Mouse (Mus musculus) C2C12 (cell line): ENCODE results near the gene Crybg1.

Source experiments
- CTCF ChIP-seq: IDR thresholded peaks from one replicate; pipeline ENCODE4 v1.5.1; 2011; ENCODE audit not compliant: control insufficient read depth, insufficient read depth, insufficient read length
- FOSL1 ChIP-seq: IDR thresholded peaks from one replicate; pipeline ENCODE4 v1.8.0; 2011; ENCODE audit warnings: mild to moderate bottlenecking, low read length; ENCODE audit not compliant: poor library complexity, insufficient read depth, severe bottlenecking

DNA sequence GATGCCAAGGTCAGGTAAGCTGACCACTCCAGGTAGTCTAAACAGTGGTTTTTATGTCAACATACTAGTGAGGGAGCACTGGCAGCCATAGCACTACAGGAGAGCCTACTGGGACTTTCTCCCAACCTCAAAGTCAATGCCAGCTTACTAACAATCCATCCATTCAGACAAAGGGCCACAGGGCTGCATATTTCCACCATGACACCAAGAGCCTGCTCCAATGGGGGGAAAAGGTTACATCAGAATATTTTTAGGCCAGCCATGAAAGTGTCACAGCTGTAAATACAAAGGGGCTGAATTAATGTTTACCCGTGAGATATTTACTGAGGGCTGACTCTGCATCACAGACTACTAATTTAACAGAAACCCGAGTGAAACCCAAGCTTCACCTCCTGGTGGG is 175.4 kb downstream of the Crybg1 start:
- TF ChIP-seq CTCF (no peak), FOSL1 (no peak)
